Mouse (Mus musculus) megakaryocyte progenitor cell, adult 5-6 weeks (primary cell): ENCODE measurements around the gene Parp3. TPM values are rescaled to one million over a fixed set of nuclear protein-coding genes. Genes with fewer than 3 reads are reported as not detected.
"Not testable (repeated sequence)": the region's sequence is repeated elsewhere in the genome, so short reads cannot be mapped to it uniquely, and the experiment has no call there.

ENCODE experiments used
- ATAC-seq: replicated peaks from 2 replicates; pipeline ENCODE4 v1.8.0; 2016; ENCODE audit warnings: mild to moderate bottlenecking, moderate TSS enrichment, inconsistent platforms; ENCODE audit not compliant: poor library complexity
- total RNA-seq, 2 experiments: library from RNA; stranded (forward) in 1 of 2; stranded (reverse) in 1 of 2; fragments of 157-497, 149-512 nt in 1 of 2; fragments of 200-1000 nt in 1 of 2; gene quantifications; 2 replicates each; pipeline versions ENCODE4 v1.2.3 to v1.2.4; 2015 to 2017

Gene Parp3
- total RNA-seq (2015) (5.9 and 7.0 TPM in 2 replicates), total RNA-seq (2017) (8.0 and 12.1 TPM in 2 replicates)

DNA sequence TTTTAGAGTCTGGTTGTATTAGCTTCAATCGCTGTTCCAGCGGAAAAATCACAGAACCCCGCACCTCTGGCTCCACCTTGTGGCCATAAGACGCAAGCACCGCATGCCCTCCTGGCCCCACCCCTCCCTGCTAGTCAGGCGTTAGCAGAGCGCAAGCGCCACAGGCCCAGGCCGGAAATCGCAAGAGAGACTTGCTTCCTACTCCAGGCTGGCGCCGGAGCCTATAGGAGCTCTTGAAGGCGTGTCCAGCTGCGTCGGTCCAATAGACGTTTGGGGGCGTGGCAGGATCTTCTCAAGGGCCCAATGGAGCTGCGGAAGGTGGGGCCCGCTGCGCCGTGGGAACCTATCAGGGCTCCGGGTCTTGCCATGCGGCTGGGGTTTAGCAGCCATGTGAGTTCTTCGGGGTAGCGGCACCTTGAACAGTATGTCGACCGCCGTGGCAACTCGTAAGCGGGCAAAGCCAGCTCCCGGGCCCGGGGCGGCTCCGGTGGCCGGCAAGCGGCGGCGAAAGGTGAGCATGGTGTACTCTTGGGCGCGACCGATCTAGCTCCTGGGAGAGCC lies at the start of gene Parp3:
TSS of gene Parp3 (minus strand) at position 26 of the 561 bp plus-strand sequence.
- ATAC-seq: peak; percentile 87

DNA sequence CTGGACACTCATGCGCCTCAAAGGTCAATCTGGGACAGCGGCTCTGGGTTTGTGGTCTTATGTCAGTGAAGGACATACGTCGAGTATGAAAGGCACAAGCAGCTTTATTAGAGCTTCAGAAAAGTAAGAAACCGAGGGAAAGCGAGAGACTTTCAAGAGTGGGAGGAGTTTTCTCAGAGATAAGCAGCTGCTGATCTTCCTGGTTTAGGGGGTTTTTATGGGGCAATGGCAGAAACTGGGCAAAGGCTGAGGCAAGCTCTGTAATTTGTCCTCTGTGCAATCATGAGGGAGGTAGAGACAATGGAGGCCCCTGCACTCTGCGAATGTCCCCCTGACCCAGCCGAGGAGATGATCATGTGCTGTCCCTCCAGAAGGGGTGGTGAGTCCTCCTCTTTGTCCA lies 43.2 kb upstream of the Parp3 start:
- no peak for ATAC-seq

DNA sequence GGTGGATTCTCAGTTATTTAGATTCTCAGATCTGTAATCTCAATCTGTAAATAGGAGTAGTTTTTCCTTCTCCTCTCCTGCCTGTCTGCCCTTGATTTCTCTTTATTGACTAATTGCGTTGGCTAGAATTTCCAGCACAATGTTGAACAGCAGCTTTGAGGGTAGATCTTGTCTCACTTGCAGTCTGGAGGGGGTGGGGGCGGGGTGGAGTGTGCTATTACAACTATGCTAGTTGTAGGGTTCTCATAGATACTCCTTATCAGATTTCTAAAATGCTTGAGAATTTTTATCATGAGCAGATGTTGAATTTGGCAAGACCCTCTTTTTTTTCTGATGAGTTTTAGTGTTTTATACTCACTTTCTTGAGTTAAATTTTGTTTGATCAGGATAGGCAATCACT lies 42.7 kb upstream of the Parp3 start:
- no peak for ATAC-seq

DNA sequence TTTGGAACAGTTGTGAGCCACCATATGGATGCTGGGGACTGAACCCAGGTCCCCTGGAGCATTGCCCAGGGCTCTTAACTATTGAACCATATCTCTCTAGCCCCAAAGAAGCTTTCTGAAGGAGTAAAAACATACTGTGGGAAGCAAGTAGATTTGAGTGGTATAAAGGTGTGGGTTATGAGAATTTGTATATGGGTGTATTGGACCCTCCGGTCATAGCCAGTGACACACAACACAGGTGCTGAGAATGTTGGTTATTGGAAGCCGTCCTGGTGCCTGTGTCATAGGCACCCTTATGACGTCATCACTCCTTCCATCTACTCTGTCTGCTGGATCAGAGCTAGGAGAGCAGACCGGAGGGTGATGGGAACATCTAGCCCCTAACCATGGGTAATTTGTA lies 37.5 kb upstream of the Parp3 start, which contains the start of gene Iqcf5:
TSS of gene Iqcf5 (plus strand) at position 301 of the 400 bp plus-strand sequence.
- no peak for ATAC-seq

DNA sequence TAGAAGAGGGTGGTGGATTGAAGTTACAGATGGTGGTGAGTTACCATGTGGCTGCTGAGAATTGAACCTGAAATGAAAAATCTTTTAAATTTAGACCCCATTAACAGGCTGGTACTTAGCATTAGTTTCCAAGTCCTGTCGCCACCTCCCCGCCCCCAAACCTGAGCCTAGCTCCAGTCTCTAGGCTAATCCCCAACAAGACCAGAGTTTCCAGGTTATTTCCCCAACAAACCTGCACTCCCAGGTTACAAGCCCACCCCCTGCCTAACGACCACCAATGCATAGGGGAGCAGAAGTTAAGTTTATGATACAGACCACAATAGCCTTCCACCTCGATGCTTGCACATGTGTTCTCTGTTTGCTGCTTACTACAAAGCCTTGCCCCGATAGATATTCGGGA lies 36.8 kb upstream of the Parp3 start:
- no peak for ATAC-seq

DNA sequence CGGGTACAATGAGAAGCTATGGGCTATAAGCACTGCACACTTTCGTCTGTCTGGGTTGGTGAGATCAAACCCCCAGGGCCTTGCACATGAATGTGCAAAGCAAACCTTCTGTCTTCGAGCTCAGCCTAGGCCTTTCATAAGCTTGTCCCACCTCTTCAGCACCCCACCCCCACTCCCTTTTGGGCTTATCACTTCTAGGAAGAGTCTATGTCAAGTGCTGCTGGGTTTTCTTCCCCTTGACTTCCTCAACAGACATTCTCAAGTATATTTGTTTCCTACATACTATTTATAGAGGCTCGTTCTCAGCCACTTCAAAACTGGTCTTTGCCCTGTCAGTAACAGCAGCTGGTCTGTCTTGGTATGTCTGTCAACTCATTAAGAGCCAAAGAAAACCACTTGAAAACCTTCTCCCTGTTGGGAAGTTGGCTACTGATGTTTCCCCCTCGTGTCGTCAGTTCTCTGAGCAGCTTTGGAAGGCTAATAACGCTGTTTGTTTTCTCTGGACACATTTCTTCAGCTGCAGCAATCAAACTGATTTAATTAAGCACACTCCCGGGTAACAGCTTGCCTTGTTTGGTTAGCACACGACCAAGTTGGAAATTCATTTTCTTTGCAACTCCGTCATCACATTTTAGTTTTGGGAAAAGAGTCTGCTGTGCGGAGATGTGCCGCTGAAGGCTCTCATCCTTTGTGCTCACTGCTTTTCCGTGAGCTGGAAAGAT lies 36.1 kb upstream of the Parp3 start:
- ATAC-seq: no peak

DNA sequence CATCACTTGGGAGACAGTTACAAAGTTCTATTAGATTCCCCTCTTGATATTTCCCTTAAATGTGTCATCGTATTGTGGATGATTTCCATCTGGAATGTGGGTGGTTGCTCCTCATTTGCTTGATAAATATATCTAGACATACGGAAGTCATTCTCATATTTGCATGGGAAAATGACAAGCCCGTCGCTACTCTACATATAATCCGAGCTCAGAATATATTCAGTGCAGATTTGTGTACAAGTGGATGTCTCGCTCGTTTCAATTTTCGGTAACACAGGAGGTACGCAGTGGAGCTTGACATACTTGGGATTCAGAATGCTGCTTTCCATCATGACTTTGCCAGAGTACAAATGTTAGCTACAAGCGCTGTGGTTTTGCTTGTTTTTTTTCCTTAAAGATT lies 32.6 kb upstream of the Parp3 start:
- ATAC-seq: no peak

DNA sequence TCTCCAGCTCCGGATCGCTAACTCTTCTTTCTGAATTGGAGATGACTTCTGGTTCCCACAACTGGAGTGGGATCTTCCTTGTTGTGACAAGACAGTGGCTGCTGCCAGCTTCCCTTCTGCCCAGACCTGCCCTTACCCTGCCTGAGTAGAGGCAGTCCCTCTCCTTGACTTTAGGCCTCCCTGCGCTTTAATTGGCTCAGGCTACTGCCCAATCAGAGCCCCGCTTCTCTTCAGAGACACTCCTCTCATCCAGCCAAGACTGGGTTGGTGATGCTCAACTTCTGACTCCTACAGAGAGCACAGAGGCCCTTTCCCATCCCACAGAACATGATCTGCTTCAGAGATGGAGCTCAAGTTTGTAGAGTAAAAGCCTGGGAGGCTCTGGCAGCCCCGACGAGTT lies 27.5 kb upstream of the Parp3 start:
- ATAC-seq: no peak

DNA sequence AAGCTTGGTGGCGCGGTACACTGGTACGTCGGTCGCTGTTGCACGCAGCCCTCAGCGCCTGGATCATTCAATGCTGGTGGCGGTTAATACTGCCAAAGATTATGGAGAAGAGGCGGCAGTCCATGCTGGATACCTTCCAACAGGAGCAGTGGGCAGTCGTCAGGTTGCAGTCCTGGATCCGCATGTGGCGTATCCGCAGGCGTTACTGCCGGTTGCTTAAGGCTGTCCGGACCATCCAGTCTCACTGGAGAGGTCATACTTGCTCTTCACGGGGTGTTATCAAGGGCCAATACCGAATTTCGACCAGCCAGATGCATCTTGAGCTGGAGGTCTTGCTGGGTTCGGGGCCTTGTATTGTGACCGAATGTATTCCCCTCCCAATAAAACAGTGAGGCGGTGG lies 25.1 kb upstream of the Parp3 start:
- no peak for ATAC-seq

DNA sequence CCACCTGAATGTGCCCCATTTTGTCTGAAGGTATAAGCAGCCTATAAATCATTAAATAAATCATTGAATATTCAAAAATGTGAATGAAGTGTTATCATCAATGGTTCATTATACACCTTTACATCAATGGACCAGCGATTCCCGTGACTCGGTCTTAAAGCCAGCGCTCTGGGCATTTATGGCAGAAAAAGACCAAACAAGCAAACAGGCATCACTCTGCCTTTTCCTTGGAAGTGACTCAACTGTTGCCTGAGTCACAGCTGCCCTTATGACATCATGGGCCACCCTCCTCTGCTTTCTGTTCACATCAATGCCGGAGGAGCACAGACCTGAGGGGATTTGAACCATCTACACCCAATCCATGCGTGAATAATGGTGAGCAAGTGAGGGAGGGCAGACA lies 22.9 kb upstream of the Parp3 start, which contains the start of gene Iqcf1:
TSS of gene Iqcf1 (plus strand) at position 301 of the 400 bp plus-strand sequence.
- no peak for ATAC-seq

DNA sequence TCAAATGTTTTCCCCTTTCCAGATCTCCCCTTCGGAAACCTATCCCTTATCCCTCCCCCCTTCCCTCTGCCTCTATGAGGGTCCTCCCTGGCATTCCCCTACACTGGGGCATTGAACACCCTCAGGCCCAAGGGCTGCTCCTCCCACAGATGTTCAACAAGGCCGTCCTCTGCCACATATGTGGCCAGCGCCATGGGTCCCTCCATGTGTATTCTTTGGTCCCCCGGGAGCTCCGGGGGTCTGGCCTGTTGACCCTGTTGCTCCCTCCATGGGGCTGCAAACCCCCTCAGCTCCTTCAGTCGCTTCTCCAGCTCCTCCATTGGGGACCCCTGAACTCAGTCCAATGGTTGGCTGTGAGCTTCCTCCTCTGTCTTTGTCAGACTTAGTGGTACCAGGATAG lies 10.9 kb upstream of the Parp3 start:
- ATAC-seq: not testable (repeated sequence)

DNA sequence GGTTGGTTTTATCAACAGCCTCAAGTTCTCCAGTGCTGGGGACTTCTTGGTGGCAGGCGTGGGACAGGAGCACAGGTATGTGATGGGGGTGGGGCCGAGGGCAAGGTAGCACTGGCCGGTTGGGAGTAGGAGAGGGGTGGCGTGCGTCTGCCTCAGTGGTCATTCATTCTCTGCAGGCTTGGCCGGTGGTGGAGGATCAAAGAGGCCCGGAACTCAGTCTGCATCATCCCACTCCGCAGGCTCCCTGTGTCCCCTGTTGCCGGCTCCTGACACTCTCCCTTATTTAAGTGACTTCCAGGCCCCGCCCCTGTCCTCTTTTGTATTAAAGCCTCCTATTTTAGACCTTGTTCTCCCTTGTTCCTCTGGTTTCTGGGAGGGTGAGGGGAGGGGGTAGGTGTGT lies 8.3 kb upstream of the Parp3 start:
- no peak for ATAC-seq

DNA sequence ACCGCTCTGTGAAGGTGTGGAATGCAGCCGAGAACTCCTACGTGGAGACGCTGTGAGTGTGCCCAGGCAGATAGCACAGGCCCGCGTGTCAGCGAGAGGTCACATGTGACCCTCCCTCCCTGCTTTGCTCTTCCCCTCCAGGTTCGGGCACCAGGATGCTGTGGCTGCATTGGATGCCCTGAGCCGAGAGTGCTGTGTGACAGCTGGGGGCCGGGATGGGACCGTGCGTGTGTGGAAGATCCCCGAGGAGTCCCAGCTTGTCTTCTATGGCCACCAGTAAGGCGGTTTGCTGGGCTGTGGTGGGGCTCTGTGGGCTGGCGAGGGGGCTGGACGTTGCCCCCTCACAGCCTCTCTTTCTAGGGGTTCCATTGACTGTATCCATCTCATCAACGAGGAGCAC lies 6.9 kb upstream of the Parp3 start:
- no peak for ATAC-seq

DNA sequence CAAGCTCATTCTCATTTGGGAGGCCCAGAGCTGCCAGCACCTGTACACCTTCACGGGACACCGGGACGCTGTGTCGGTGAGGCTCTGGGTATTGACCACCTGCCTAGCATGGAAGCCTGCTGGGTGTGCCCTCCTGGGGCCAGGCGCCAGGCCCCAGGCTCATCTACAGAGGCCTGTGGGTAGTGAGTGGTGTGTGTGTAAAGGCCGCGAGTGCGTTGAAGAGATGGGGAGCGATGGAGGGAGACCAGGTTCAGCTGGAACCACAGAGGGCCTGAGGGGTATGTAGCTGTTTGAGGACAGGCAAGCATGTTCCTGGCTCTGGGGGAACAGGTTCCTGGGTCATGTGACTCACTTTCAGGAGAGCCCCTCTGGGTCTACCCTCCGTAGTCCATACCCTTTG lies 6.4 kb upstream of the Parp3 start:
- no peak for ATAC-seq

DNA sequence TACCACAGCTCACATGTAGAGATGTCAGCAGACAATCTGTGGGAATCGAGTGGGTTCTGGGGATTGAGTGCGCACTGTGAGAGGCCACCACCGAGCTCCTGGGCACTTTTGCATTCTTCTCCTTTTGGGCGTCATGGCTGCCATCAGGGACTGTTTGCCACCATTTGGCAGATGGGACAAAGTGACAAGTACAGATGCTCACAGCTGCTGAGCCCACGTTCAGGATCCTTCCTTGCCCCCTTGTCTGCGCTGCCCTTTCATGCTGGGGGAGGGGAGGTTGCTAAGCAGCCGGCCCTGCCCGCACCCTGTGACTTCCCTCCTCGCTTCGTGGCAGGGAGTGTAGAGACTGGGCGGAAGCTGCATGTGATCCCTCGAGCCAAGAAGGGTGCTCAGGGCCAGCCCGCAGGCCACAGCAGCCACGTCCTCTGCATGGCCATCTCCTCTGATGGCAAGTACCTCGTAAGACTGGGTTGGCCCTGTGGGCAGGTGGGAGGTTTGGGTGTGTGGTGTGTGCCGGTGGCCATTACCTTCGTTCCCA lies 5.9 kb upstream of the Parp3 start:
- ATAC-seq: no peak

DNA sequence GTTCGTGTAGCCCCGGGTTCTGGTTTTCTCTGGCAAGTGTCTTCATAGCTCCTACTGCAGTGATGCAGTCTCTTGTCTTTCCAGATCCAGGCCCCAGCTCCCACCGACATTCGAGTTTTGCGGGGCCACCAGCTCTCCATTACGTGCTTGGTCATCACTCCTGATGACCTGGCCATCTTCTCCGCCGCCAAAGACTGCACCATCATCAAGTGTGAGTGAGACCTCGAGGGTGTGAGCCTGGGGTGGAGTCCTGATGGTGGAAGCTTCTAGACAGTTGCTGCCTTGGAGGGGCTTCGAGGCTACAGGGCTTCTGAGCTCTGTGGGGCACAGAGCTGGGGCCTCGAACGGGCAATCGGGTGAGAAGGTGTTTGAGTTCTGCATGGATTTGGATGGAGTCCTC lies 4.9 kb upstream of the Parp3 start:
- no peak for ATAC-seq

DNA sequence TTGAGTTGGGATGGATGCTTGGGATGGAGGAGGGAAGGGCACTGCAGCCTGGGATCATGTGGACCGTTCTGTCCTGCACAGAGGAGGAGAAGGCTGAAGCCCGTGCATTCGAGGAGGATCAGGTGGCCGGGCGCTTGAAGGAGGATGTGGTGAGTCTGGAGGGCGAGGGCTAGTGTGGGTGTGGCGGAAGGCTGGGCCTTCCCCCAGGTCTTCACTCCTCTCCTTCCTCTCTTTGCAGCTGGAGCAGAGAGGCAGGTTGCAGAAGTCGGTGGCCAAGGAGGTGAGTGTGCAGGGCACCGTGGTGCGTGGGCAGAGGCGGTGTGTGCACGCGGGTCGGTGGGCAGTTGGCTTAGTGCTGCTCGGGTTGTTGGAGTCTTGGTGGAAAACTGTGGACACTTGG lies 4.3 kb upstream of the Parp3 start:
- ATAC-seq: peak; percentile 14; the same call in 1 of the 2 replicates

DNA sequence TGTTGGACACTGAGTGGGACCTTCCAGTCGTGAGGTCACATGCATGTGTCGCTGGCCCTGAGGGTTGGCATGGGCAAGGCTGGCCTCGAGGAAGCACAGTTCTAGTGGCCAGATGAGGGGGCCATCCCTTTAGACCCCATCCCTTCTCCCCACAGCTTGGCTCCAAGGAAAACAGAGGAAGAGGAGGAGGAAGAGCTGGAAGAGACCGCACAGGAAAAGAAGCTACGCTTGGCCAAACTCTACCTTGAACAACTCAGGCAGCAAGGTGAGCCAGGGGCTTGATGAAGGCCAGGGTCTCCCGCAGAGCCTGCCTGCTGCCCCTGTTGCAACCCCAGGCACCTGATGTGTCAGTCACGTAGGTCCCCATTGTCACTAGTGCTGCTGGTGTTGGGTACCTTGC lies 3.8 kb upstream of the Parp3 start:
- no peak for ATAC-seq

DNA sequence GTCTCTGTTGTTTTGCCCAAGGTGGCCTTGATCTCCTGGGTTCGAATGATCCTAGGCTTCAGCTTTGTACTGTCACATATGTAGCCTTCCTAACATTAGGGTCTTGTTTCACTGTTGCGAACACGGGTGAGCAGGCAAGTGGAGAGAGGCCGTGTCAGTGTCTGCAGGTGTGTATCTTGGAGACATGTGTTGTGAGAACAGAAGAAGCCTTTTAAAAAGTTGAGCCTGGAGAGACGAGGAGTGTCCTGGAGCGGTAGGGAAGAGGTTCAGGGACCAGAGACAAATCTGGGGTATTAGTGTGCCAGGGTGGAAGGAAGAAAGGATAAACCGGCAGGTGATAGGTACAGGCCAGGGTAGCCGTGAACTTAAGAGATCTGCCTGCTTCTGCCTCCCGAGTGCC lies 1.4 kb upstream of the Parp3 start:
- ATAC-seq: no peak

DNA sequence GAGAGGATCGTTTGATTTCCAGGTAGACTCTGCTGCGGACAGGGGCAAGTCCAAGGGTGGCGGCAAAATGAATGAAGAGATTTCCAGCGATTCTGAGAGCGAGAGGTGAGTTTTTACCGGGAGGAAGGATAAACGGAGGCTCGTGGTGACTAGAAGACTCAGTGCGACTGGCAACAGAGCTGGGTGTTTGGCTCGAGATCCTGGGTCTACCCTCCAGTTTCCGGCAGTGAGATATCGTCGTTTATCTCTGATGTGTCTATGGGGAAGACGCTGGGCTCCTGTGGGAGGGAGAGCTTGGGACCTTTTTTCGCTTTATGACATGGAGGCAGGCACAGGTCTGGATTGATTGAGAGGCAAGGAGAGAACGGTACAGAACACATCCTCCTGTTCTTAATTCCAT lies 900 bp upstream of the Parp3 start:
- no peak for ATAC-seq

DNA sequence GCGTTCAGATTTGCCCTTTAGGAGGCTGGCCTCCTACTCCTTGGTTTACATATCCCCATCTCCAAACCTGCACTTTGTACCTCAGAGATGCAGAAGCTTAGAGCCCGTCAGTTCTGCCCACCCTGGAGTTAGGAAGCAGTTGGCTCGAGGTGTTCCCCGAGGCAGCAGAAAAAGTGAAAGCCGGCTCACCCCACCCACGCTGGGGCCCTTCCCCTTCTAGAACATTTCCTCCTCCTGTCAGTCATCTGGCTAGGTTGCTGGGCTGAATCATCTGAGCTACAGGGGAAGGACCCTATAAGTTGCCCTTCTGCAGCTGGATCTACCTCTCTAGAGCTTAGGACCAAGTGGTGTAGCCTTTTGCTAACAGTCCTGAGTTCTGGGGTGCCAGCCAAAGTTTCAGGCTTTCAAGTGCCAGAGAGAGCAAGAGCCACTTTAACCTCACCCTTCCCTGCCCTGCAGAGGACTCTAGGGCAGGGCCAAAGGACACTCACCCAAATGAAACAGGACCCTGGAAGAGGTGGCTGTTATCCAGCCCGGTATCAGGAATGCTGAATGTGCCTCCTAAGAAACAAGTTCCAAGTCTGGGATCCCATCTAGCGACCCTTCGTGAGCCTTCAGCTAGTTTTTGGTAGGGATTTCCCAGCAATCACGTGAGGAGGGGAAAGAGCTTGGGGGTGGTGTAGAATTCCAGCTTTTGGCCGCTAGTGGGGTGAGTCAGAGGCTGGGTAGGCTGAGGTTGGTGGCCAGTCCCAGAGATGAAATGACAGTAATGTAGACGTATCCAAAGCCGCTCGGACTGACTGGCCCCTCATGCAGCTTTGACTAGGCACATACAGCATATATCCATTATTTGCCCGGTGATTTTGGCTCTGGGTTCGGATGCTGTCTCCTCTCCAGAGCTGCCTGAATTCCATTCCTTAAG lies 486 bp downstream of the Parp3 start:
- 0 out of 2 replicates have a peak, but pooled peaks have one; percentile 2 for ATAC-seq

DNA sequence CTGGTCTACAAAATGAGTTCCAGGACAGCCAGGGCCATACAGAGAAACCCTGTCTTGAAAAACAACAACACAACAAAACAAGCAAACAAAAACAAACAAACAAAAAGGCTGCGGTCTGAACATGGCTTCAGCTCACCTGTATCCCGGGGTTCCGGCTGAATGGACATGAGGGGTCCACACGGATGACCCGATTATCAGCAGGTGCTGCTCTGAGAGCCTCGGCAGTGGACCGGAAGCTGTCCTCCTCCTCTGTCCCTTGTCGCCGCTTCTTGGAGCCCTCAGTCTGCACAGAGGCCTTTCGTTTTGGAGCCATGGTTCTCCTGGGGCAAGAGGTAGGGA lies 1.1 kb downstream of the Parp3 start, which contains the start of gene Rrp9:
TSS of gene Rrp9 (plus strand) at position 301 of the 339 bp plus-strand sequence.
- no peak for ATAC-seq
